Mouse (Mus musculus): ENCODE data around the gene Cacfd1. TPM values are rescaled to one million over a fixed set of nuclear protein-coding genes. Genes with fewer than 3 reads are reported as not detected.

The Cacfd1 gene
- polyA plus RNA-seq, 1 experiment from 2014 or later: 16.5 TPM

DNA sequence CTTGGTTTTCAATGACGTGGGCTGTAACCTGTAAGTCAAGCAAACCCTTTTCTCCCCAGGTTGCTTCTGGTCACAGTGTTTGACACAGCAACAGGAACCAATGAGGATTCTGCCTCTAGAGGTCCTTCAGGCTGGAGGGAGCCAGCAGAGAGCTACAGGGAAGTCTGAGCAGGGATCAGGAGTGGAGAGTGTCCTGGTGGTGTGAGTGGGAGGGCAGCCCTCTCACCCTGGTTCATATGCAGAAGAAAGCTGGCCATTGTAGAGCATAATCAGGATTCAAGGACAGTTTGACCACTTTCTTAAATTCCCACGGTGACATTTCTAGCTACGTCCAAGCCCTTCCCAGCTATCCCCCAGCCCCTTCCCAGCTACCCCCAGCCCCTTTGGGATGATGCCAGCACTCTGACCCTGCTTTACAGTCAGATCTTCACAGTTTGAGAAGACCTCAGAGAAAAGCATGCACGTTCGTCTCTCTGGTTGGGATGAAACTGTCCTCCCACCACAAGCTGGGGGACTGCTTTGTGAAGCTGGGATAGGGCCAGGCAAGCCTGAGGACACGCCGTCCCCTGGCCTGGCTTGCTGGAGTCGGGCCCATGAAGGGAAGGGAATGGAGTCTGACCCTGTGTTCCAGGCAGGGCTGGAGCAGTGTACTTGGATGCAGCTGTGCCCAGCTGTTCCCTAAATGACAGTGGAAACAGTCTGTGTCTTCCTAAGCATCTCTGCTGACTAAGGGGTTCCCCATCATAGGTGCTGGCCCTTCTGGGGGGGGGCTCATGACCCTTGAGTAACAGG, 36.4 kb downstream of the Cacfd1 start:
- WGBS (ENCODE audit: insufficient replicate concordance): 60% methylated on average over 8 of the region's 8 CpGs
- no peak overlapping the region for H3K27ac ChIP-seq

DNA sequence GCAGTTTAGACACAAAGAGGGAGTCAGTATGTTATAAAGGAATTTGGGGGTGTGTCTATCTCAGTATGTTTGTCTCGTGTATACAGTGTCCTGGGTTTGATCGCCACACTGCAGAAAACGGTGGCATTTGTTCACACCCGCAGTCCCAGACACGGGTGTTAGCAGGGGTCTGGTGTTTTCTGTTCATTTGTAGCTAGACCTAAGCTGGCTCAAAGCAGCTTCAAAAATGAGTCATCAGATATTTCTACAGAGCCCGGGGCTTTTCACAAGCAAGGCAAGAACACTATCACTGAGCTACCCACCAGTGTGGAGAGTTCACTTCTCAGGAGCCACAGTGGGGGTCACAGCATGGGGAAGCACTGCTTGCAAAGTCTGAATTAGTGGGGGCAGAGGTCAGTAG, 39.7 kb downstream of the Cacfd1 start:
- 50% methylated on average over 6 of the region's 6 CpGs for WGBS (ENCODE audit: insufficient replicate concordance)

More for the DNA sequence above, 36.4 kb downstream of the Cacfd1 start:
- Histone ChIP-seq H3K4me3 (no peak overlapping the region), H3K27me3 (replicated peaks) (no peaks in the 10 kb centered on the region), H3K9ac (no peak overlapping the region), H3K4me1 (0 out of 2 replicates have a peak, but pooled peaks cover 3% of the 10 kb centered on the region), H3K36me3 (no peaks in the 10 kb centered on the region), H3K4me2 (no peak overlapping the region), H3K9me3 (replicated peaks) (no peaks in the 10 kb centered on the region)
- no peak for ATAC-seq

GRCm38 (mm10) chr2:27058251-27058650, 48.5 kb downstream of the Cacfd1 start:
- no peaks in the 10 kb centered on the region for H3K9me3 ChIP-seq (replicated peaks)
- H3K27ac ChIP-seq: no peak overlapping the region
- H3K4me1 ChIP-seq: no peaks in the 10 kb centered on the region
- ATAC-seq: no peak
- no peak overlapping the region for H3K4me3 ChIP-seq
- no peaks in the 10 kb centered on the region for H3K36me3 ChIP-seq
- 39% methylated on average over 4 of the region's 4 CpGs for WGBS (ENCODE audit: insufficient replicate concordance)
- H3K4me2 ChIP-seq: no peak overlapping the region
- H3K9ac ChIP-seq: no peak overlapping the region
- no peaks in the 10 kb centered on the region; the same call in 1 of the 2 replicates for H3K27me3 ChIP-seq (replicated peaks)

More for the DNA sequence above, 39.7 kb downstream of the Cacfd1 start:
- no peak overlapping the region for H3K4me3 ChIP-seq
- H3K27ac ChIP-seq: no peak overlapping the region
- H3K4me2 ChIP-seq: no peak overlapping the region
- 0 out of 2 replicates have a peak, but pooled peaks cover 3% of the 10 kb centered on the region for H3K4me1 ChIP-seq
- no peaks in the 10 kb centered on the region for H3K36me3 ChIP-seq
- no peak overlapping the region for H3K9ac ChIP-seq
- no peaks in the 10 kb centered on the region for H3K9me3 ChIP-seq (replicated peaks)
- H3K27me3 ChIP-seq (replicated peaks): no peaks in the 10 kb centered on the region
- no peak for ATAC-seq

GRCm38 (mm10) chr2:27058751-27059150, 49.0 kb downstream of the Cacfd1 start:
- no peaks in the 10 kb centered on the region; the same call in 1 of the 2 replicates for H3K27me3 ChIP-seq (replicated peaks)
- no peaks in the 10 kb centered on the region for H3K9me3 ChIP-seq (replicated peaks)
- H3K4me1 ChIP-seq: no peaks in the 10 kb centered on the region
- no peak overlapping the region for H3K9ac ChIP-seq
- no peaks in the 10 kb centered on the region for H3K36me3 ChIP-seq
- 48% methylated on average over 12 of the region's 12 CpGs for WGBS (ENCODE audit: insufficient replicate concordance)
- H3K27ac ChIP-seq: no peak overlapping the region
- no peak overlapping the region for H3K4me2 ChIP-seq
- no peak overlapping the region for H3K4me3 ChIP-seq
- no peak for ATAC-seq

GRCm38 (mm10) chr2:27059187-27059586, 49.5 kb downstream of the Cacfd1 start:
- Histone ChIP-seq H3K36me3 (no peaks in the 10 kb centered on the region), H3K9me3 (replicated peaks) (no peaks in the 10 kb centered on the region), H3K4me3 (no peak overlapping the region), H3K4me2 (no peak overlapping the region), H3K4me1 (no peaks in the 10 kb centered on the region), H3K27ac (no peak overlapping the region), H3K27me3 (replicated peaks) (no peaks in the 10 kb centered on the region; the same call in 1 of the 2 replicates), H3K9ac (no peak overlapping the region)
- WGBS (ENCODE audit: insufficient replicate concordance): 76% methylated on average over 9 of the region's 9 CpGs
- no peak for ATAC-seq

DNA sequence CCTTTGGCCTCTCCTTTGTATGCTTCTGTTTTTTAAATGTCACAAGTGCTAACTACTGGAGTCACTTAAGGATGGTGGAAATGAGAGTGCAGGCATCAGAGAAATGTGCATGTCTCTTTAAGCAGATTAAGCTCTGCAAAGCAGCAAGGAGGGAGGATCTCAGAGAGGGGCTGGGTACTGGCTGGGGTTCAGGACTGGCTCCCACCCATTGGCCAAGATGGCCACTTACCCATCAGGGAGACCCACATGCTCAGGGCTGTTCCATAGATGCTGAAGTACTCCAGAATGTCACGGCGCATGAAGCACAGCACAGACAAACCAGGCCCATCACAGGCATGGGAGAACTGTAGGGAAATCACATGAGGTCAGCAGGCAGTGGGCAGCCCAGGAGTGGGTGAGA, 57.4 kb downstream of the Cacfd1 start:
- Histone ChIP-seq H3K9ac (no peak overlapping the region), H3K9me3 (replicated peaks) (no peaks in the 10 kb centered on the region), H3K4me1 (no peaks in the 10 kb centered on the region), H3K4me2 (no peak overlapping the region), H3K27me3 (replicated peaks) (0 out of 2 replicates have a peak, but pooled peaks cover 6% of the 10 kb centered on the region), H3K4me3 (no peak overlapping the region), H3K36me3 (no peaks in the 10 kb centered on the region), H3K27ac (no peak overlapping the region)
- WGBS (ENCODE audit: insufficient replicate concordance): 77% methylated on average over 2 of the region's 2 CpGs
- ATAC-seq: no peak

- no peak overlapping the region for H3K9ac ChIP-seq
- 38% methylated on average over 2 of the region's 2 CpGs for WGBS (ENCODE audit: insufficient replicate concordance)
- no peaks in the 10 kb centered on the region for H3K9me3 ChIP-seq (replicated peaks)
- no peak overlapping the region for H3K4me2 ChIP-seq
- H3K27ac ChIP-seq: no peak overlapping the region
- H3K36me3 ChIP-seq: no peaks in the 10 kb centered on the region
- no peak overlapping the region for H3K4me3 ChIP-seq
- no peaks in the 10 kb centered on the region for H3K4me1 ChIP-seq
- 0 out of 2 replicates have a peak, but pooled peaks cover 6% of the 10 kb centered on the region for H3K27me3 ChIP-seq (replicated peaks)
- no peak for ATAC-seq
These were observed 58.3 kb downstream of the Cacfd1 start for GRCm38 (mm10) chr2:27067996-27068395.

GRCm38 (mm10) chr2:27069646-27070045, 59.9 kb downstream of the Cacfd1 start:
- Histone ChIP-seq H3K9ac (no peak overlapping the region), H3K4me3 (no peak overlapping the region), H3K4me2 (no peak overlapping the region), H3K27me3 (replicated peaks) (0 out of 2 replicates have a peak, but pooled peaks cover 6% of the 10 kb centered on the region), H3K9me3 (replicated peaks) (no peaks in the 10 kb centered on the region), H3K4me1 (no peaks in the 10 kb centered on the region), H3K27ac (no peak overlapping the region), H3K36me3 (no peaks in the 10 kb centered on the region)
- no peak for ATAC-seq
- WGBS (ENCODE audit: insufficient replicate concordance): 50% methylated on average over 3 of the region's 3 CpGs

- H3K4me1 ChIP-seq: no peaks in the 10 kb centered on the region
- ATAC-seq: no peak
- H3K4me2 ChIP-seq: no peak overlapping the region
- no peak overlapping the region for H3K4me3 ChIP-seq
- no peak overlapping the region for H3K9ac ChIP-seq
- no peak overlapping the region for H3K27ac ChIP-seq
- WGBS (ENCODE audit: insufficient replicate concordance): 60% methylated on average over 2 of the region's 2 CpGs
- H3K27me3 ChIP-seq (replicated peaks): 0 out of 2 replicates have a peak, but pooled peaks cover 6% of the 10 kb centered on the region
- no peaks in the 10 kb centered on the region for H3K36me3 ChIP-seq
- H3K9me3 ChIP-seq (replicated peaks): no peaks in the 10 kb centered on the region
These were observed 60.6 kb downstream of the Cacfd1 start for GRCm38 (mm10) chr2:27070247-27070813.

Other genes with a start within 250 kb of the Cacfd1 start
- gene Abo, start 144.9 kb upstream of the Cacfd1 start, polyA plus RNA-seq (2016; fragmentation: Nextera tagmentation; extraction: Ambion mirVana): not detected in 2 replicates
- gene Surf6, start 107.0 kb upstream of the Cacfd1 start, polyA plus RNA-seq (2016; fragmentation: Nextera tagmentation; extraction: Ambion mirVana): 21.6 and 23.8 TPM in 2 replicates
- 30.0 and 32.1 TPM in 2 replicates for gene Med22, start 99.2 kb upstream of the Cacfd1 start, polyA plus RNA-seq (2016; fragmentation: Nextera tagmentation; extraction: Ambion mirVana)
- 560 and 587 TPM in 2 replicates for gene Rpl7a, start 99.2 kb upstream of the Cacfd1 start, polyA plus RNA-seq (2016; fragmentation: Nextera tagmentation; extraction: Ambion mirVana)
- 46.3 and 48.1 TPM in 2 replicates for gene Surf2, start 93.6 kb upstream of the Cacfd1 start, polyA plus RNA-seq (2016; fragmentation: Nextera tagmentation; extraction: Ambion mirVana)
- 41.6 and 42.5 TPM in 2 replicates for gene Surf1, start 93.4 kb upstream of the Cacfd1 start, polyA plus RNA-seq (2016; fragmentation: Nextera tagmentation; extraction: Ambion mirVana)
- 120 and 124 TPM in 2 replicates for gene Surf4, start 76.0 kb upstream of the Cacfd1 start, polyA plus RNA-seq (2016; fragmentation: Nextera tagmentation; extraction: Ambion mirVana)
- 0.06 and 0.14 TPM in 2 replicates for gene Stkld1, start 75.9 kb upstream of the Cacfd1 start, polyA plus RNA-seq (2016; fragmentation: Nextera tagmentation; extraction: Ambion mirVana)
- 33.8 and 35.2 TPM in 2 replicates for gene Rexo4, start 45.5 kb upstream of the Cacfd1 start, polyA plus RNA-seq (2016; fragmentation: Nextera tagmentation; extraction: Ambion mirVana)
- gene Adamts13, start 36.5 kb upstream of the Cacfd1 start, polyA plus RNA-seq (2016; fragmentation: Nextera tagmentation; extraction: Ambion mirVana): 0.96 and 1.1 TPM in 2 replicates
- 0.31 and 0.36 TPM in 2 replicates for gene Slc2a6, start 18.1 kb downstream of the Cacfd1 start, polyA plus RNA-seq (2016; fragmentation: Nextera tagmentation; extraction: Ambion mirVana)
- gene Mymk, start 62.3 kb downstream of the Cacfd1 start, polyA plus RNA-seq (2016; fragmentation: Nextera tagmentation; extraction: Ambion mirVana): 0.14 and 0.90 TPM in 2 replicates
- gene Adamtsl2, start 69.5 kb downstream of the Cacfd1 start, polyA plus RNA-seq (2016; fragmentation: Nextera tagmentation; extraction: Ambion mirVana): 0.77 and 1.3 TPM in 2 replicates
- gene Fam163b, start 132.6 kb downstream of the Cacfd1 start, polyA plus RNA-seq (2016; fragmentation: Nextera tagmentation; extraction: Ambion mirVana): 0.08 TPM in 1 of 2 replicates, not detected in the other
- gene Dbh, start 155.3 kb downstream of the Cacfd1 start, polyA plus RNA-seq (2016; fragmentation: Nextera tagmentation; extraction: Ambion mirVana): 0.05 and 0.12 TPM in 2 replicates
- gene Sardh, start 238.4 kb downstream of the Cacfd1 start, polyA plus RNA-seq (2016; fragmentation: Nextera tagmentation; extraction: Ambion mirVana): 37.6 and 41.5 TPM in 2 replicates

Data from liver, embryonic 12.5 days (tissue).